Mouse (Mus musculus) olfactory bulb, adult 2 months (tissue): ENCODE measurements at regions not wholly inside any gene's neighbourhood (a gene's known extent, or its start where the extent isn't known, plus 50 kb on each side); places are given as distances from the start of the nearest gene placed in this dataset.

Experiments
- CTCF ChIP-seq: fragments of 200-500 bp; IDR thresholded peaks from 2 replicates; pipeline ENCODE4 v1.5.1; 2012; ENCODE audit warnings: low read depth, mild to moderate bottlenecking, low read length, moderate library complexity; ENCODE audit not compliant: insufficient read depth
- POLR2A ChIP-seq: fragments of 200-500 bp; IDR thresholded peaks from 2 replicates; pipeline ENCODE4 v1.6.1; 2012; ENCODE audit warnings: mild to moderate bottlenecking, low read depth, low read length, moderate library complexity; ENCODE audit not compliant: insufficient read depth

DNA sequence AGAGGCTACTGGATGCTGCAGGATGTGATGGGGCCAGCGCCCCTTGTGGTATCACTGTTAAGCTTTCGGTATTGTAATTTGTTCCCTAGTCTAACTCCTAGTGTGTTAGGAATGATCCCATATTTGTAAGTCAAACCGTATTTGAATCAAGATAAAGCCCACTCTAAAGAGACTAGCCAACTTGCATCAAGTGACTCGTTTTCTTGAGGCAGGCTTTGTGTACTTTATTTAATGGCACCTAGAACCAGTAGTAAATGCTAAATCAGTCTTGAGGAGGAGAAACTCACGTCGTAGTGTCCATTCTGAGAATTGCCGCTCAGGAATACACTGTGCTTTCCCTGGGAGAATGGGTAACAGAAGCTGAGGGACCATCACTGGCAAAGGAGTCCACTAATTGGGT, 89.9 kb upstream of the Bmp4 start:
- TF ChIP-seq CTCF (no peak), POLR2A (no peak)
